Mouse (Mus musculus) T-helper 17 cell (primary cell): Measurements from ENCODE around the gene Hkdc1.

ENCODE experiments used
- in situ Hi-C, 2 experiments: fragments of 300-600 bp; cut with MboI, MseI; formaldehyde crosslinking; loops; 1 replicate in 1 of 2; 2 replicates in 1 of 2; pipeline ENCODE4 v1.15.1; 2025; ENCODE audit warnings: high pct_unique_total_duplicates in 2 of 2

Hkdc1 gene

GRCm38 (mm10) chr10:62422255-62422654 lies at the start of gene Hkdc1:
Gene Hkdc1 (minus strand): TSS chr10:62422491.
- in situ Hi-C loops, result no loop called here

GRCm38 (mm10) chr10:62471105-62471504 lies 48.8 kb upstream of the Hkdc1 start:
- in situ Hi-C loops, result no loop called here

GRCm38 (mm10) chr10:62469736-62470135 lies 47.4 kb upstream of the Hkdc1 start:
- in situ Hi-C loops, result no loop called here

GRCm38 (mm10) chr10:62461321-62461720 lies 39.0 kb upstream of the Hkdc1 start:
- in situ Hi-C loops, result no loop called here

GRCm38 (mm10) chr10:62452001-62452400 lies 29.7 kb upstream of the Hkdc1 start:
- in situ Hi-C loops, result loop anchor here (5.0 to 10.0 kb wide), 2 partner anchors 35 to 1007 kb away; partner anchors contain the start of gene Vps26a (in 2 of the 2)

- in situ Hi-C loops, result loop anchor here (5.0 to 10.0 kb wide), 2 partner anchors 37 to 1005 kb away; partner anchors contain the start of gene Vps26a (in 2 of the 2)
These were observed 28.0 kb upstream of the Hkdc1 start for GRCm38 (mm10) chr10:62450280-62450640.

- in situ Hi-C loops, result loop anchor here (5.0 to 10.0 kb wide), 2 partner anchors 38 to 1005 kb away; partner anchors contain the start of gene Vps26a (in 2 of the 2)
These were observed 27.3 kb upstream of the Hkdc1 start, which contains the start of the genes 4930507D05Rik and Supv3l1 for GRCm38 (mm10) chr10:62449364-62450279. Gene 4930507D05Rik (plus strand): TSS chr10:62449489. Gene Supv3l1 (minus strand): TSS chr10:62449738.

- in situ Hi-C loops, result loop anchor here in 1 of 2 experiments (10.0 kb wide), 1 partner anchor 344 kb away; no protein-coding TSS in a partner anchor
These were observed 8.1 kb upstream of the Hkdc1 start for GRCm38 (mm10) chr10:62430427-62430826.

- in situ Hi-C loops, result no loop called here
These were observed 3.0 kb upstream of the Hkdc1 start for GRCm38 (mm10) chr10:62425081-62425871.

GRCm38 (mm10) chr10:62421127-62421526 lies 1.2 kb downstream of the Hkdc1 start:
- in situ Hi-C loops, result no loop called here

GRCm38 (mm10) chr10:62420399-62420798 lies 1.9 kb downstream of the Hkdc1 start:
- in situ Hi-C loops, result no loop called here

- in situ Hi-C loops, result loop anchor here in 1 of 2 experiments (5.0 kb wide), 1 partner anchor 227 kb away; no protein-coding TSS in a partner anchor
These were observed 2.9 kb downstream of the Hkdc1 start for GRCm38 (mm10) chr10:62419422-62419821.

GRCm38 (mm10) chr10:62418831-62419356 lies 3.4 kb downstream of the Hkdc1 start:
- in situ Hi-C loops, result loop anchor here in 1 of 2 experiments (5.0 kb wide), 1 partner anchor 227 kb away; no protein-coding TSS in a partner anchor

GRCm38 (mm10) chr10:62413606-62413982 lies 8.7 kb downstream of the Hkdc1 start:
- in situ Hi-C loops, result no loop called here

- in situ Hi-C loops, result no loop called here
These were observed 9.2 kb downstream of the Hkdc1 start for GRCm38 (mm10) chr10:62412906-62413605.

GRCm38 (mm10) chr10:62411431-62412410 lies 10.6 kb downstream of the Hkdc1 start:
- in situ Hi-C loops, result no loop called here

- in situ Hi-C loops, result no loop called here
These were observed 11.3 kb downstream of the Hkdc1 start for GRCm38 (mm10) chr10:62410943-62411342.

GRCm38 (mm10) chr10:62404901-62405300 lies 17.4 kb downstream of the Hkdc1 start:
- in situ Hi-C loops, result loop anchor here in 1 of 2 experiments (5.0 kb wide), 1 partner anchor 203 kb away; no protein-coding TSS in a partner anchor

- in situ Hi-C loops, result loop anchor here in 1 of 2 experiments (5.0 kb wide), 1 partner anchor 199 kb away; no protein-coding TSS in a partner anchor
These were observed 20.6 kb downstream of the Hkdc1 start for GRCm38 (mm10) chr10:62401641-62402111.
